Mouse (Mus musculus) olfactory bulb, adult 2 months (tissue): ENCODE measurements around the gene Ctdsp1.

ENCODE experiments used
- CTCF ChIP-seq: fragments of 200-500 bp; IDR thresholded peaks from 2 replicates; pipeline ENCODE4 v1.5.1; 2012; ENCODE audit warnings: low read depth, mild to moderate bottlenecking, low read length, moderate library complexity; ENCODE audit not compliant: insufficient read depth
- POLR2A ChIP-seq: fragments of 200-500 bp; IDR thresholded peaks from 2 replicates; pipeline ENCODE4 v1.6.1; 2012; ENCODE audit warnings: mild to moderate bottlenecking, low read depth, low read length, moderate library complexity; ENCODE audit not compliant: insufficient read depth

DNA sequence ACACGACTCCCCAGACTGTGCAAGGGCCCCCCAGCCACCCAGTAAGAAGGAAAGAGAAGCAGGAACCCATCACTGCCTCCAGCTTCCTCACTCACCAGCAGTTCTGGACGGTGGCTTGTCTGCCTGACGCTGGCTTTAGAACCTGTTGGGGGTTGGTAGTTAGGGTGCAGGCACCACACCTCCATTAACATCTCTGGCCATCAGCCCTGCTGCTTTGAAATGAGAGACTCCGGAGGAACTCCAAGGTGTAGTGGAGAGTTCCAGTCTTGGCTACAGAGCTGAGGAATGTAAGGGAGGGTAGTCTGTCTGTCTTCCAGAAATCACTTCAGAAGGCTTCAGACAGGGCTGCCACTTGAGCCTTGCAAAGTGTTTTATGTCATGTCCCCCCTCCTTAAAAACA lies 21.3 kb upstream of the Ctdsp1 start:
- TF ChIP-seq CTCF (no peak), POLR2A (no peak)
